Mouse (Mus musculus): ENCODE data around the gene Igf2bp2.
A peak's percentile ranks its signal among the peaks of the same experiment; 100 is the strongest.

Igf2bp2 gene

DNA sequence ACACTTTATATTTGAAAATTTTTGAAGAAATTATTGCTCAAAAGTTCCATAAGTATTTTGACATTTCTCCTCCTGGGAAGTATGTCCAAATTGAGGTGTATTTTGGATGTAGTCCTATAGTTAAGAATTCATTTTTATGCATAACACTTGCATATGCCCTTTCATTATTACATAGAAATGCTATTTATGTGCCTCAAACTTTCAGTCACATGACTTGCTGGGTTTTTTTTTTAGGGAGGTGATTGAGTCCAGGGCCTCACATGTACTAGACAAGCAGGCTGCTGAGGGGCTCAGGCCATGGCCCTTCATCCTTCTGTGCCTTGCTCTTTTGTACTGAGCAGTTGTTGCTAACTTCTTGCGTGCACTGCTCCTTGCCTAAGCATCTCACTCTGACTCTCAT is 123.1 kb downstream of the Igf2bp2 start:
- no peak for DNase-seq (ENCODE audit: low spot score in 2 of 2)

DNA sequence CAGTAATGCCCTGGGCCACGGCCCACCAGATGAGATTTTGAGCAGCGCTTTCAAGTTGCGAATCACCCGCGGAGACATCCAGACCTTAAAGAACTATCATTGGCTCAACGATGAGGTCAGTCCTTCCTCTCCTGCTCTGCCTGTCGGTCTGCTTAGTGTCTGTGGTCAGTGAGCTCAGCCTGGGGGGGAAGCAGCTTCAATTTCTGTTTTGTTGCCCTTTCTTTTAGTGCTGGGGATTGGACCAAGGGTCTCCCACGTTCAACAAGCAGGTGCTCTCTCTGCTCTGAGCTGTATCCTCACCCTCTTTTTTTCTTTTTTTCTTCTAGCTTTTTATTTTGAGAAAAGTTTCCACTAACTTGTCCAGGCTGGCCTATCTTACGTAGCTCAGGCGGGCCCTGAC is 124.5 kb downstream of the Igf2bp2 start:
- DNase-seq (ENCODE audit: low spot score in 2 of 2): no peak

- DNase-seq (ENCODE audit: low spot score in 2 of 2): no peak
These were observed 135.6 kb downstream of the Igf2bp2 start for GRCm38 (mm10) chr16:22027474-22027873.

DNA sequence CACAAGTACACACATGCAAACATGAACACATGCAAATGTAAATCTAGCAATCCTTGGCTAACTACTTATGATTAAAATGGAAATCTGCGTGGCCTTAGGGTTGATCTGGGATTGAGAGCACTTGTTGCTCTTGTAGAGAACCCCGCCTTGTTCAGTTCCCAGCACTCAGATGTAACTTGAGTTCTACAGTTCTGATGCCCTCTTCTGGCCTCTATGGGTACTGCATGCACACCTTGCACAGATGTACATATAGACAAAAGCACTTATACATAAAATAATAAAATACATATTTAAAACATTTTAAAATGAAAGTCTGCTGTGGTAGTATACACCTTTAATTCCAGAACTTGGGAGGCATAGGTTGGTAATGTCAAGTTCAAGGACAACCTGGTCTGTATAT is 141.0 kb downstream of the Igf2bp2 start:
- no peak for DNase-seq (ENCODE audit: low spot score in 2 of 2)

GRCm38 (mm10) chr16:22015569-22015968 is 147.5 kb downstream of the Igf2bp2 start:
- no peak for DNase-seq (ENCODE audit: low spot score in 2 of 2)

DNA sequence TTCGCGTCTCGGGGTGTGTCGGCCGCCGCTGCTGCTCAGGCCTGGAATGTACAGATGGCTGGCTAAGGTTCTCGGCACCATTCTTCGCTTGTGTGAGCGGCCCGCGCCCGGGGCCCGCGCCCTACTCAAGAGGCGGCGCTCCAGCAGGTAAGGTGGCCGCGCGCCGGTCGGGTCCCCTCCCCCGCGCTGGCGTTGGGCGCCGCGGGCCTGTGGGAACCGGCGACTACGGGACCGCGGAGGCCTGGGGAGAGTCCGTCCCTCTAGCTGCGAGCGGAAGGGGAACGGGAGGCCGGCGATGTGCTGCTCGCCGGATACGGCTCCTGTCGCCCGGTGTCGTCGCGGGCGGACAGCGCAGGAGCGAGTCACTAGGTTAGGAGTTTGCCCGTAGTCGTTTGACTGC is 153.5 kb downstream of the Igf2bp2 start:
- no peak for DNase-seq (ENCODE audit: low spot score in 2 of 2)

DNA sequence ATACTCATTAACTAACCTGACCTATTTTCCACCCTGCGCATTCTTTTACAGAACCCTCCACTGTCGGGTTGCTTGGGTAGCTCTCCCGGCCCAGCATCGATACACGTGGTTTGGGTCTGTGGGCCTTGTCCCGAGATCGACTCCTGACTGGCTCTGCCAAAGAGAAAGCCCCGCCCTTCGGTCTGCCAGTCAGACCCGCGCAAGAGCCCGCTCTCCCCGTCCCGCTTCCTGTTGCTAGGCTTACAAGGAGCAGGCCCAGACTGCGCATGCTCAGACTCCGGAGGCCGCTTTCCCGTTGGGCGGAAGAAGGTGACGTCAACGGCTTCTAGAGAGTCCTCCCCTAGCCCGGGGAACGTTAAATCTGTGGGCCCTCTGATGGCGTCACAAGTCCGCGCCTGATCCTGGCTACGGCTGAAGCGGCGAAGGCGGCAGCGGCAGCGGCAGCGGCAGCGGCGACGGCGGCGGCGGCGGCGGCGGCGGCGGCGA is 154.0 kb downstream of the Igf2bp2 start, which contains the start of gene Senp2:
TSS of gene Senp2 (plus strand) at position 386 of the 486 bp plus-strand sequence.
- peak; percentile 98 to 100 for DNase-seq (ENCODE audit: low spot score in 2 of 2)

Measured in urinary bladder, postnatal 36 days (tissue).